Mouse (Mus musculus): ENCODE data around the gene Hesx1.

The Hesx1 gene

GRCm38 (mm10) chr14:27011561-27011960, 17.3 kb downstream of the Hesx1 start:
- in situ Hi-C loops (cut with MboI; ENCODE audit: unreplicated experiment in 2 of 2), result no loop called here

- in situ Hi-C loops (cut with MboI; ENCODE audit: unreplicated experiment in 2 of 2), result no loop called here
Observed at GRCm38 (mm10) chr14:27013658-27014057, 19.4 kb downstream of the Hesx1 start.

- in situ Hi-C loops (cut with MboI; ENCODE audit: unreplicated experiment in 2 of 2), result no loop called here
Observed at GRCm38 (mm10) chr14:27017936-27018335, 23.7 kb downstream of the Hesx1 start.

- in situ Hi-C loops (cut with MboI; ENCODE audit: unreplicated experiment in 2 of 2), result loop anchor here (5.0 to 10.0 kb wide), 9 partner anchors 33 to 645 kb away; partner anchors contain the start of gene Dnah12 (in 1 of the 2)
Observed at GRCm38 (mm10) chr14:27019850-27020249, 25.6 kb downstream of the Hesx1 start.

- in situ Hi-C loops (cut with MboI; ENCODE audit: unreplicated experiment in 2 of 2), result loop anchor here (5.0 to 10.0 kb wide), 9 partner anchors 36 to 648 kb away; partner anchors contain the start of gene Dnah12 (in 1 of the 2)
Observed at GRCm38 (mm10) chr14:27022876-27023275, 28.7 kb downstream of the Hesx1 start.

- in situ Hi-C loops (cut with MboI; ENCODE audit: unreplicated experiment in 2 of 2), result loop anchor here (5.0 to 25.0 kb wide), 12 partner anchors 37 to 650 kb away; partner anchors contain the start of gene Dnah12 (in 1 of the 2)
Observed at GRCm38 (mm10) chr14:27024664-27025063, 30.4 kb downstream of the Hesx1 start.

GRCm38 (mm10) chr14:27029771-27030173, 35.6 kb downstream of the Hesx1 start:
- in situ Hi-C loops (cut with MboI; ENCODE audit: unreplicated experiment in 2 of 2), result loop anchor here (5.0 to 25.0 kb wide), 13 partner anchors 68 to 718 kb away; partner anchors contain the start of gene Dnah12 (in 1 of the 2)

- in situ Hi-C loops (cut with MboI; ENCODE audit: unreplicated experiment in 2 of 2), result loop anchor here (5.0 to 25.0 kb wide), 6 partner anchors 66 to 716 kb away; no protein-coding TSS in a partner anchor
Observed at GRCm38 (mm10) chr14:27031142-27031541, 36.9 kb downstream of the Hesx1 start.

GRCm38 (mm10) chr14:27037513-27037912, 43.3 kb downstream of the Hesx1 start:
- in situ Hi-C loops (cut with MboI; ENCODE audit: unreplicated experiment in 2 of 2), result loop anchor here (10.0 to 25.0 kb wide), 3 partner anchors 300 to 707 kb away; no protein-coding TSS in a partner anchor

GRCm38 (mm10) chr14:27038783-27039182, 44.6 kb downstream of the Hesx1 start, which contains the start of gene Il17rd:
TSS of gene Il17rd (plus strand) at chr14:27038941.
- in situ Hi-C loops (cut with MboI; ENCODE audit: unreplicated experiment in 2 of 2), result loop anchor here (10.0 to 25.0 kb wide), 3 partner anchors 299 to 706 kb away; no protein-coding TSS in a partner anchor

- in situ Hi-C loops (cut with MboI; ENCODE audit: unreplicated experiment in 2 of 2), result loop anchor here (10.0 to 25.0 kb wide), 4 partner anchors 298 to 705 kb away; no protein-coding TSS in a partner anchor
Observed at GRCm38 (mm10) chr14:27039281-27040248, 45.3 kb downstream of the Hesx1 start.

GRCm38 (mm10) chr14:27040451-27040850, 46.2 kb downstream of the Hesx1 start:
- in situ Hi-C loops (cut with MboI; ENCODE audit: unreplicated experiment in 2 of 2), result loop anchor here (10.0 to 25.0 kb wide), 3 partner anchors 297 to 374 kb away; no protein-coding TSS in a partner anchor

- in situ Hi-C loops (cut with MboI; ENCODE audit: unreplicated experiment in 2 of 2), result loop anchor here (10.0 to 25.0 kb wide), 3 partner anchors 295 to 372 kb away; no protein-coding TSS in a partner anchor
Observed at GRCm38 (mm10) chr14:27042280-27042983, 48.2 kb downstream of the Hesx1 start.

GRCm38 (mm10) chr14:27043416-27043815, 49.2 kb downstream of the Hesx1 start:
- in situ Hi-C loops (cut with MboI; ENCODE audit: unreplicated experiment in 2 of 2), result loop anchor here (10.0 to 25.0 kb wide), 3 partner anchors 294 to 371 kb away; no protein-coding TSS in a partner anchor

GRCm38 (mm10) chr14:27044221-27044966, 50.2 kb downstream of the Hesx1 start:
- in situ Hi-C loops (cut with MboI; ENCODE audit: unreplicated experiment in 2 of 2), result loop anchor here (10.0 to 25.0 kb wide), 3 partner anchors 293 to 370 kb away; no protein-coding TSS in a partner anchor

- in situ Hi-C loops (cut with MboI; ENCODE audit: unreplicated experiment in 2 of 2), result loop anchor here (10.0 to 25.0 kb wide), 3 partner anchors 292 to 370 kb away; no protein-coding TSS in a partner anchor
Observed at GRCm38 (mm10) chr14:27044967-27045361, 50.7 kb downstream of the Hesx1 start.

- in situ Hi-C loops (cut with MboI; ENCODE audit: unreplicated experiment in 2 of 2), result loop anchor here (10.0 to 25.0 kb wide), 3 partner anchors 289 to 366 kb away; no protein-coding TSS in a partner anchor
Observed at GRCm38 (mm10) chr14:27048231-27048956, 54.2 kb downstream of the Hesx1 start.

- in situ Hi-C loops (cut with MboI; ENCODE audit: unreplicated experiment in 2 of 2), result no loop called here
Observed at GRCm38 (mm10) chr14:27050043-27050442, 55.8 kb downstream of the Hesx1 start.
